Mouse (Mus musculus) lung, postnatal 0 days (tissue): ENCODE data around the gene Tmtc3.
A peak's percentile ranks its signal among the peaks of the same experiment; 100 is the strongest.

Experiments used
- CTCF ChIP-seq: IDR thresholded peaks from 2 replicates; pipeline ENCODE4 v1.5.1; 2016; ENCODE audit warnings: antibody characterized with exemption, mild to moderate bottlenecking
- EP300 ChIP-seq: IDR thresholded peaks from 2 replicates; pipeline ENCODE4 v1.6.1; 2016; ENCODE audit warnings: antibody characterized with exemption, mild to moderate bottlenecking, control low read depth

DNA sequence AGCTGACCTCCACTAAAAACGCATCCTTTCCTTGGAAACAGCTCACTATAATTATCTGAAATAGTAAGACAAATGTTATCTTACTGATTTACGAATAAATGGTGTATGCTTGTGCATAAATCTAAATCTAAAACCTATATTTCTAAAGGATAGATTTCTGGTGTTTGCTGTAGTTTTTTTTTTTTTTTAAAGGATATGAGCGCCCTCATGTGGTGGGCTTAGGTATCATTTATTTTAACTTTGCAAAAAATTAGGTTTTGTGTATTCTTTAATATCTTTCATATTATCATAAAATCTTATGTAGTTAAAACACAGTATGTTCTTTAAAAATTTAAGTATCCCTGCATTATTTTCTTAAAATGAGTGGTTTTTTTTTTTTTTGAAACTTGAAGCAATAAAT lies 12.1 kb downstream of the Tmtc3 start:
- TF ChIP-seq EP300 (0 out of 2 replicates have a peak, but pooled peaks have one; percentile 12), CTCF (peak; percentile 46)
